Mouse (Mus musculus): ENCODE results near the gene Olfr1223. TPM values are rescaled to one million over a fixed set of nuclear protein-coding genes. Genes with fewer than 3 reads are reported as not detected.
"Not testable (repeated sequence)": the region's sequence is repeated elsewhere in the genome, so short reads cannot be mapped to it uniquely, and the experiment has no call there.

Olfr1223 gene
- not detected in 2 replicates for polyA plus RNA-seq (2015; fragmentation: Nextera tagmentation; extraction: Ambion mirVana)

DNA sequence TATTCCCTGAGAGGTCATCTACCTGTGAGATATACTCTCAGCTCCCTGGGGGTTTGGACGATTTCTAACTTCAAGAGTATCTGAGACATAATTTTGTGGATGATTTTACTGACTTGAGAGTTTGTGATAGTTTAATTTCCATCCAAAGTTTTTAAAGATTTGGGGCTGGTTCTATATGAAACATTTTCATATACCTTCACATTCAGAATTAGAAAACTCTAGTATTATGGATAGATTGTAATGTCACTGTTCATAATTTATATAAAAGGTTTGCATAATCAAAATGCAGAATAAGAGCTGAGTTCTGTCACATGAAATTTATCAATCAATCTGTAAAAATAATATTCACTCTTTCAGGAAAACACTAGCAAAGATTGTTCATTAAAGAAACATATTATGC lies at the start of gene Olfr1223:
Olfr1223 (minus strand) TSS at position 101 of the 400 bp plus-strand sequence.
- Histone ChIP-seq H3K9me3 (replicated peaks) (no peaks in the 10 kb centered on the region), H3K27me3 (no peaks in the 10 kb centered on the region), H3K4me1 (replicated peaks) (no peaks in the 10 kb centered on the region), H3K27ac (no peak within 1 kb of the TSS), H3K4me3 (no peak within 1 kb of the TSS), H3K36me3 (no peaks in the 10 kb centered on the region), H3K9ac (no peak within 1 kb of the TSS), H3K4me2 (no peak within 1 kb of the TSS)
- ATAC-seq (replicated peaks; ENCODE audit: insufficient number of reproducible peaks, insufficient read depth, low FRiP score, low read depth), result no peak
- WGBS, result 66% methylated on average over 1 of the region's 1 CpGs

GRCm38 (mm10) chr2:89199948-89200347 lies 48.6 kb upstream of the Olfr1223 start, which contains the start of gene Olfr1226:
Olfr1226 (minus strand) TSS chr2:89200048.
- no peak within 1 kb of the TSS for H3K27ac ChIP-seq
- 67% methylated on average over 2 of the region's 2 CpGs for WGBS
- no peak within 1 kb of the TSS for H3K9ac ChIP-seq
- no peaks in the 10 kb centered on the region for H3K27me3 ChIP-seq
- no peak for ATAC-seq (replicated peaks; ENCODE audit: insufficient number of reproducible peaks, insufficient read depth, low FRiP score, low read depth)
- H3K9me3 ChIP-seq (replicated peaks), result no peaks in the 10 kb centered on the region
- no peak within 1 kb of the TSS for H3K4me3 ChIP-seq
- H3K36me3 ChIP-seq, result no peaks in the 10 kb centered on the region
- H3K4me1 ChIP-seq (replicated peaks), result no peaks in the 10 kb centered on the region
- H3K4me2 ChIP-seq, result no peak within 1 kb of the TSS

DNA sequence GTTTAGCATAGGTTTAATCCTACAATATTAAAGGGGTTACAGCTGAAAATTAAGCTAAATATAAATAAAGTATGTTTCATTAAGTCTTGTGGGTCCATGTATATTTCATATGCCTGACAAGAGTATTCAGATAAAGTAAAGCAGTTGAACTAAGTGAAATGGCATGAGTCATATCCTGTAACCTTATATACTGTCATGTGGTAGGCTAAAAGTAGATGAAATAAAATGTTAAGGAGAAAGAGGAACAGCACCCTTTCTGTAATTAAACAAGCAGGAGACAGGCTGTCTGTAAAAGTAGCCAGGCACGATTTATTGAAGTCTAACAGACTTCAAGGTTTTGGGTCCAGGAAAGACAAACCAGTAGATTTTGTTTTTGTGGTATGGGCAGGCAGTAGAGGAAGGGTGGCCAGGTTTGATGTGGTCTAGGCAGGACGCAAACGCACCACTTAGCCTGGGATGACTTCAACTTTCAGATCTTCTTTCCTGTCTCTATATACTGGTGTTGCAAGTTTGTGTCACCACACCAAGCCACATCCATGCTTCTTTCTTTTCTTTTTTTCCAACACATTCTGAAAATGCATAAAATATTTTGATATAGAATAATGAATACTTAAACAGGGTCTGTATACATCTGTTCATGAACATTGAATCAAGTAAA lies 45.1 kb upstream of the Olfr1223 start:
- Histone ChIP-seq H3K4me3 (no peak overlapping the region), H3K27me3 (no peaks in the 10 kb centered on the region), H3K4me1 (replicated peaks) (no peaks in the 10 kb centered on the region), H3K27ac (no peak overlapping the region), H3K36me3 (no peaks in the 10 kb centered on the region), H3K4me2 (no peak overlapping the region), H3K9me3 (replicated peaks) (no peaks in the 10 kb centered on the region), H3K9ac (no peak overlapping the region)
- no peak for ATAC-seq (replicated peaks; ENCODE audit: insufficient number of reproducible peaks, insufficient read depth, low FRiP score, low read depth)
- 74% methylated on average over 3 of the region's 3 CpGs for WGBS

GRCm38 (mm10) chr2:89174569-89174968 lies 23.2 kb upstream of the Olfr1223 start, which contains the start of gene Olfr1225:
Olfr1225 (minus strand) TSS chr2:89174669.
- no peaks in the 10 kb centered on the region for H3K4me1 ChIP-seq (replicated peaks)
- no peak within 1 kb of the TSS for H3K9ac ChIP-seq
- no peaks in the 10 kb centered on the region for H3K9me3 ChIP-seq (replicated peaks)
- no peaks in the 10 kb centered on the region for H3K27me3 ChIP-seq
- no peak within 1 kb of the TSS for H3K4me2 ChIP-seq
- no peaks in the 10 kb centered on the region for H3K36me3 ChIP-seq
- no peak within 1 kb of the TSS for H3K4me3 ChIP-seq
- no peak for ATAC-seq (replicated peaks; ENCODE audit: insufficient number of reproducible peaks, insufficient read depth, low FRiP score, low read depth)
- no peak within 1 kb of the TSS for H3K27ac ChIP-seq
- 76% methylated on average over 1 of the region's 1 CpGs for WGBS

DNA sequence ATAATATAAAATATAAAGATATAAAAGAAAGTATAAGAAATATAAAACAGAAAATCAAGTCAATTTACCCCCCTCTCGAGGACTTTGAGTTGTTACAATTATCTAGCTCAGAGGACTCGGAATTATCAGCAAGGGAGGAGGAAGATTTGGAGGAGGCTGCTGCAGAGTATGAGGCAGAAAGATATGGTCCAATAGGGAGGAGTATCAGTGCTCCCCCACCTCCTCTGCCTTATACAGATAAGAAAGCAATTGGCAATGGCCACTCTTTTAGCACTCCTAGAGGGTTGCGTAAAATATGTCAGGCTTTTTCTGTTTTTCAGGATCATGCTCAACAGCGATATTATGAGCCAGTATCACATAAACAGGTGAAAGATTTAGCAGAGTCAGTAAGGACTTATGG lies 13.4 kb upstream of the Olfr1223 start:
- H3K4me3 ChIP-seq; H3K9ac ChIP-seq; H3K36me3 ChIP-seq; H3K27me3 ChIP-seq; H3K4me2 ChIP-seq; H3K9me3 ChIP-seq (replicated peaks); H3K4me1 ChIP-seq (replicated peaks); ATAC-seq (replicated peaks; ENCODE audit: insufficient number of reproducible peaks, insufficient read depth, low FRiP score, low read depth); H3K27ac ChIP-seq: not testable (repeated sequence)
- 83% methylated on average over 4 of the region's 4 CpGs for WGBS

DNA sequence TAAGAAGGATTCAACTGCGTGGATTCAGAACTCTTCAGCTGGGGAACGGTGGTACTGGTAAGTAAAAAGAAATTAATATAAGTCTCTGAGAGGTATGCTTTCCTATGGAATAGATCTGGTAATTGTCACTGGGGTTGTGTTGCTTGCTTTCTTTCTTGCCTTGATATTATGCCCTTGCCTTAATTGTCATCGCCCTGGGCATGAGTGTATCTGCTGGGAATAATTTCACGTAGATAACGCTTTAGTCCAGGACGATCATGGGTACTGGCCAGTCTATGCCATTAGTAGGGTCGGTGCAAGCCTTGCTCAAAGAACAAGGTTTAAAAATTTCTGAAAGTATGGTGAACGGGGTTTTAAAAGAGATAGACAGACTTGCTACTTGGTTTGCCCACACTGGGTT lies 12.6 kb upstream of the Olfr1223 start, which contains the start of gene Olfr1224-ps1:
Olfr1224-ps1 (minus strand) TSS at position 101 of the 400 bp plus-strand sequence.
- H3K27me3 ChIP-seq; H3K9ac ChIP-seq; H3K4me3 ChIP-seq; ATAC-seq (replicated peaks; ENCODE audit: insufficient number of reproducible peaks, insufficient read depth, low FRiP score, low read depth); H3K36me3 ChIP-seq; H3K4me2 ChIP-seq; H3K4me1 ChIP-seq (replicated peaks); H3K9me3 ChIP-seq (replicated peaks); H3K27ac ChIP-seq: not testable (repeated sequence)
- 84% methylated on average over 8 of the region's 8 CpGs for WGBS

GRCm38 (mm10) chr2:89132954-89133353 lies 18.4 kb downstream of the Olfr1223 start, which contains the start of gene Olfr1222:
Olfr1222 (minus strand) TSS chr2:89133054.
- Histone ChIP-seq H3K27ac (no peak within 1 kb of the TSS), H3K4me2 (no peak within 1 kb of the TSS), H3K4me1 (replicated peaks) (no peaks in the 10 kb centered on the region), H3K36me3 (no peaks in the 10 kb centered on the region), H3K4me3 (no peak within 1 kb of the TSS), H3K9me3 (replicated peaks) (no peaks in the 10 kb centered on the region), H3K9ac (no peak within 1 kb of the TSS), H3K27me3 (no peaks in the 10 kb centered on the region)
- no peak for ATAC-seq (replicated peaks; ENCODE audit: insufficient number of reproducible peaks, insufficient read depth, low FRiP score, low read depth)
- 28% methylated on average over 3 of the region's 3 CpGs for WGBS

GRCm38 (mm10) chr2:89117183-89117582 lies 34.2 kb downstream of the Olfr1223 start, which contains the start of gene Olfr1221:
Olfr1221 (minus strand) TSS chr2:89117283.
- 77% methylated on average over 2 of the region's 2 CpGs for WGBS

DNA sequence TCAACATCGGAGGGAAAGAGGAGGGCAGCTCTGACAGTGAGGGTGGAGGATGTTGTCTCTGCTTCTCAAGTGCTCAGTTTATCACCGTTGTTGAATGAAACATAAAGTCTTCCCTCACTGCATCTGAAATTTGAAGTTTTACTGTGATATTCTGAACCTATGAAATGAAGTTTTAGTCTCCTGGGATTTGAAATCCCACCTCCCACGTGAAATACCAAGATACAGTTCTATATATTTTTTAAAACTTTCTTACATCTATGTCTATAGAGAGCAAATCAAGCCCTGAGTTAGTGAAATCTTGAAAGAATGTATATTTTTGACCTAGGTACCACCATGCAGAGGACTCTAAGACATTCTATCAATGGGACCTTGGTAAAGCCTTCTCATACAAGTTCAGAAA lies 44.6 kb downstream of the Olfr1223 start, which contains the start of gene Olfr1220:
Olfr1220 (minus strand) TSS at position 101 of the 400 bp plus-strand sequence.
- no peak within 1 kb of the TSS for H3K4me2 ChIP-seq
- H3K27ac ChIP-seq, result no peak within 1 kb of the TSS
- no peaks in the 10 kb centered on the region for H3K9me3 ChIP-seq (replicated peaks)
- H3K36me3 ChIP-seq, result no peaks in the 10 kb centered on the region
- H3K27me3 ChIP-seq, result no peaks in the 10 kb centered on the region
- no peak within 1 kb of the TSS for H3K9ac ChIP-seq
- no peak within 1 kb of the TSS for H3K4me3 ChIP-seq
- 67% methylated on average over 3 of the region's 3 CpGs for WGBS
- no peaks in the 10 kb centered on the region for H3K4me1 ChIP-seq (replicated peaks)
- no peak for ATAC-seq (replicated peaks; ENCODE audit: insufficient number of reproducible peaks, insufficient read depth, low FRiP score, low read depth)

More at GRCm38 (mm10) chr2:89117183-89117582, 34.2 kb downstream of the Olfr1223 start, which contains the start of gene Olfr1221:
- Histone ChIP-seq H3K4me1 (replicated peaks) (no peaks in the 10 kb centered on the region), H3K4me2 (no peak within 1 kb of the TSS), H3K4me3 (no peak within 1 kb of the TSS), H3K9me3 (replicated peaks) (no peaks in the 10 kb centered on the region), H3K27ac (no peak within 1 kb of the TSS), H3K27me3 (no peaks in the 10 kb centered on the region), H3K9ac (no peak within 1 kb of the TSS), H3K36me3 (no peaks in the 10 kb centered on the region)
- no peak for ATAC-seq (replicated peaks; ENCODE audit: insufficient number of reproducible peaks, insufficient read depth, low FRiP score, low read depth)

GRCm38 (mm10) chr2:89105651-89106050 lies 45.7 kb downstream of the Olfr1223 start:
- no peaks in the 10 kb centered on the region for H3K4me1 ChIP-seq (replicated peaks)
- no peak overlapping the region for H3K4me3 ChIP-seq
- no peak overlapping the region for H3K4me2 ChIP-seq
- ATAC-seq (replicated peaks; ENCODE audit: insufficient number of reproducible peaks, insufficient read depth, low FRiP score, low read depth), result no peak
- H3K27me3 ChIP-seq, result no peaks in the 10 kb centered on the region
- H3K9ac ChIP-seq, result no peak overlapping the region
- H3K36me3 ChIP-seq, result no peaks in the 10 kb centered on the region
- no peak overlapping the region for H3K27ac ChIP-seq
- no peaks in the 10 kb centered on the region for H3K9me3 ChIP-seq (replicated peaks)

DNA sequence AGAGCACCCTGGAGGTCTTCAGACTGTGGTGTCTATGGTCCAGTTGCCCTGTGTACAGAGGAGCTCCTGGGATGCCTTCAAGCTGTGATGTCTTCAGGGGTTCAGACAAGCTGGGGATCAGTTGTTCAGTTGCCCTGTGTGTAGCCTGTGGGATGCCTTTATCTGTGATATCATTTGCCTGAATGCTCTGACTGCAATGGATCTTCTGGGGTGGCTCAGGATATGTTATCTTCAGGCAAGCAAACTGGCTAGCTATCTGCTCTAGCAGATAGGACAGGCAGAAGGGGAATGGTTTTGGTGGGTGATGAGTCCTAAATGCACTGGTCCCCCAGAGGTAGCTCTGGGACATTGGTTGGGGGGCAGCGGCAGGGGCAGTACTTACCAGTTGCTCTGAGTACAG lies 57.5 kb downstream of the Olfr1223 start:
- no peak overlapping the region for H3K27ac ChIP-seq
- H3K9me3 ChIP-seq (replicated peaks), result no peaks in the 10 kb centered on the region
- H3K4me1 ChIP-seq (replicated peaks), result no peaks in the 10 kb centered on the region
- H3K4me3 ChIP-seq, result no peak overlapping the region
- no peaks in the 10 kb centered on the region for H3K36me3 ChIP-seq
- no peaks in the 10 kb centered on the region for H3K27me3 ChIP-seq
- 94% methylated on average over 1 of the region's 1 CpGs for WGBS
- H3K4me2 ChIP-seq, result no peak overlapping the region
- no peak for ATAC-seq (replicated peaks; ENCODE audit: insufficient number of reproducible peaks, insufficient read depth, low FRiP score, low read depth)
- no peak overlapping the region for H3K9ac ChIP-seq
